Mouse (Mus musculus) urinary bladder, adult 2 months (tissue): ENCODE results near the gene Gcnt1. TPM values are rescaled to one million over a fixed set of nuclear protein-coding genes. Genes with fewer than 3 reads are reported as not detected.

Experiments used
- DNase-seq: peaks from one replicate; pipeline ENCODE4 v3.0.0; 2022; ENCODE audit warnings: low spot score
- polyA plus RNA-seq: library from polyadenylated mRNA; depleted of rRNA; stranded (reverse); fragments of >200 nt; gene quantifications from 2 replicates; pipeline ENCODE4 v1.2.3, GENCODE M21; 2012

Gene Gcnt1
- polyA plus RNA-seq, 1 experiment, result 12.2 TPM

- no peak for DNase-seq
Observed at GRCm38 (mm10) chr19:17366364-17367090, 6.1 kb downstream of the Gcnt1 start.

- DNase-seq, result no peak
Observed at GRCm38 (mm10) chr19:17364741-17365140, 7.9 kb downstream of the Gcnt1 start.

GRCm38 (mm10) chr19:17361181-17361580 lies 11.5 kb downstream of the Gcnt1 start:
- DNase-seq, result no peak

GRCm38 (mm10) chr19:17359315-17359890 lies 13.2 kb downstream of the Gcnt1 start:
- no peak for DNase-seq

GRCm38 (mm10) chr19:17357391-17357790 lies 15.3 kb downstream of the Gcnt1 start:
- DNase-seq, result no peak

- DNase-seq, result no peak
Observed at GRCm38 (mm10) chr19:17356932-17357331, 15.7 kb downstream of the Gcnt1 start.

GRCm38 (mm10) chr19:17355950-17356867 lies 16.4 kb downstream of the Gcnt1 start:
- DNase-seq, result peak; percentile 61

- DNase-seq, result no peak
Observed at GRCm38 (mm10) chr19:17355361-17355760, 17.3 kb downstream of the Gcnt1 start.

GRCm38 (mm10) chr19:17354797-17355196 lies 17.8 kb downstream of the Gcnt1 start:
- no peak for DNase-seq

GRCm38 (mm10) chr19:17354362-17354761 lies 18.3 kb downstream of the Gcnt1 start:
- no peak for DNase-seq

GRCm38 (mm10) chr19:17353727-17354126 lies 18.9 kb downstream of the Gcnt1 start:
- DNase-seq, result no peak

- no peak for DNase-seq
Observed at GRCm38 (mm10) chr19:17347852-17348251, 24.8 kb downstream of the Gcnt1 start.

GRCm38 (mm10) chr19:17346716-17347474 lies 25.7 kb downstream of the Gcnt1 start:
- no peak for DNase-seq

- no peak for DNase-seq
Observed at GRCm38 (mm10) chr19:17344881-17345280, 27.8 kb downstream of the Gcnt1 start.

GRCm38 (mm10) chr19:17339563-17339962 lies 33.1 kb downstream of the Gcnt1 start:
- no peak for DNase-seq

GRCm38 (mm10) chr19:17337057-17337679 lies 35.5 kb downstream of the Gcnt1 start:
- no peak for DNase-seq

- DNase-seq, result no peak
Observed at GRCm38 (mm10) chr19:17336646-17337045, 36.0 kb downstream of the Gcnt1 start.

- no peak for DNase-seq
Observed at GRCm38 (mm10) chr19:17334644-17335333, 37.9 kb downstream of the Gcnt1 start.

GRCm38 (mm10) chr19:17333043-17333442 lies 39.6 kb downstream of the Gcnt1 start:
- no peak for DNase-seq

GRCm38 (mm10) chr19:17328916-17329315 lies 43.7 kb downstream of the Gcnt1 start:
- no peak for DNase-seq
